Mouse (Mus musculus) bone marrow, adult 2 months (tissue): ENCODE measurements around the gene Gm42674.

Experiments
- CTCF ChIP-seq: fragments of 200-500 bp; IDR thresholded peaks from 2 replicates; pipeline ENCODE4 v1.5.1; 2011; ENCODE audit warnings: low read length, control low read depth; ENCODE audit not compliant: control insufficient read depth, insufficient read depth
- POLR2A ChIP-seq: fragments of 200-500 bp; IDR thresholded peaks from 2 replicates; pipeline ENCODE4 v1.6.1; 2011; ENCODE audit warnings: low read depth, mild to moderate bottlenecking, control low read depth, low read length, borderline replicate concordance; ENCODE audit not compliant: control insufficient read depth

- no peak for TF ChIP-seq CTCF
- TF ChIP-seq POLR2A = no peak
Observed at GRCm38 (mm10) chr3:90605049-90605448, 3.3 kb downstream of the Gm42674 start.
